16 mouse cellular contexts compared by ENCODE assay signal in the genomic region with DNA sequence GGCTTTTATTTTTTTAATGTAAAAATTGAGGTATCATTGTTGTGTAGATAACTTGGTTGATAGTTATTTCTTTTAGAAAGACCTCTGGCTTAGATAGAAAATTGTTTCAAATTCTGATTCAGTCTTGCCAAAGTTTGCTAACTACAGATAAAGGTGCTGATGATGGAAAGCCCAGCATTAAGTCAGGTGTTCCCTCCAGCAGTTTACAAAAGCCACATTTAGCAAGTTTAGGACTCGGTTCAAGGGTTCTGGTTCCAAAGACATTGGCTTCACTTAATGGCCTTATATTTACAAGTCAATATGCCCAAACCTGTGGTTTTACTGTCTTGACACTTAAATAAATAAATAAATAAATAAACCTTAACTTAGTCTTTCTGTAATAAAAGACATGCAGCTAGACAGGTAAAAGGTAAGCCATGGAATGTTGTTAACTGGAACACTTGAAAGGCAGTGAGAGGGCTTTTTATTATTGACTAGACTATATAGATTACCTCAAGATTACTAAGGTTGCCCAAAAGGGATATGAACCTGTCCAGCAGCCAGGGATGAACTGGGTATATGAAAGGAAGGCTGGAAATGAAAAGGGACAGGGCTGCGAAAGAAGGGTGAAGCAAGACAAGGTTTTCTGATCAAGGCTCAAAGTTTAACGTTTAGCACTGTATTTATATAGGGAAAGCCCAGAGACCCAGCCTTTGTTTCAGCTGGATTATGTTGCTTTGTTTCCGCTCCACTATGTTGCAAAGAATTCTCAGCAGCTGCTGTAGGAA.
DNase-seq lines count a peak whose midpoint lies in the region; TF ChIP-seq lines count a peak whose summit lies in the region.
"Had no signal": no experiment of that assay in that cellular context is flagged by ENCODE, and none has a peak within 500 bp of the region (broad histone marks: within the 10 kb centered on the region; RNA-seq: fewer than 3 reads in every experiment).

No protein-coding gene starts in this region.

- no peak overlapping the region for H3K27ac ChIP-seq in left cerebral cortex, adult 2 months
- no peak overlapping the region for H3K27ac ChIP-seq in limb, embryonic 10.5 days

- no peaks in the 10 kb centered on the region for H3K36me3 ChIP-seq in limb, embryonic 10.5 days
- H3K36me3 ChIP-seq: G1E had no signal

- H3K4me1 ChIP-seq in limb, embryonic 10.5 days, result no peaks in the 10 kb centered on the region

- no peaks in the 10 kb centered on the region for H3K27me3 ChIP-seq in limb, embryonic 10.5 days (ENCODE audit: low read depth, poor library complexity, severe bottlenecking)
- H3K27me3 ChIP-seq: CH12.LX had no signal

- no peaks in the 10 kb centered on the region for H3K9me3 ChIP-seq in limb, embryonic 10.5 days (replicated peaks)
- H3K9me3 ChIP-seq: G1E had no signal

- TF ChIP-seq CTCF in left cerebral cortex, adult 2 months (IDR thresholded peaks at IDR 0.05), result no peak

- no peak overlapping the region for H3K4me3 ChIP-seq in left cerebral cortex, adult 2 months
- H3K4me3 ChIP-seq in limb, embryonic 10.5 days, result no peak overlapping the region

- DNase-seq in fat pad, adult 2 months (ENCODE audit: extremely low read depth, low read depth, low spot score), result peak; percentile 96
- peak; percentile 90 for DNase-seq in gonadal fat pad, adult 2 months (ENCODE audit: low read depth)
- DNase-seq in left cerebral cortex, adult 2 months (ENCODE audit: extremely low spot score in 1 of 2, low spot score in 2 of 2), result no peak
- DNase-seq in limb, embryonic 10.5 days (ENCODE audit: low spot score), result no peak
- DNase-seq: adrenal gland, adult 2 months; adrenal gland, adult 8-10 months; adrenal gland, postnatal 10 days; adrenal gland, postnatal 14 days; adrenal gland, postnatal 25 days; adrenal gland, postnatal 36 days; B cell, adult 2 months; cerebellum, adult 11 months; cerebellum, adult 11-12 months; cerebellum, adult 18-20 months had no signal

- WGBS in limb, embryonic 10.5 days, result 79% methylated on average over 4 of the region's 4 CpGs

- intact Hi-C loops in left cerebral cortex, adult 2 months (cut with DNase I), result loop anchor here (10.0 kb wide), 1 partner anchor 437 kb away; no protein-coding TSS in a partner anchor

Comparison
In these comparisons a context has a peak if more than half of its experiments do, and no peak if none do; other contexts are left out.
1. DNase-seq: peak in fat pad, adult 2 months (single experiment) and gonadal fat pad, adult 2 months (single experiment); none in left cerebral cortex, adult 2 months (0 of 2) and limb, embryonic 10.5 days (single experiment).